Mouse (Mus musculus) ES-CJ7 (cell line): Measurements from ENCODE around the gene Robo1.

ENCODE experiments used
- DNase-seq: peaks from one replicate; pipeline ENCODE4 v3.0.0; 2011; ENCODE audit warnings: low read depth, low spot score

Robo1 gene

DNA sequence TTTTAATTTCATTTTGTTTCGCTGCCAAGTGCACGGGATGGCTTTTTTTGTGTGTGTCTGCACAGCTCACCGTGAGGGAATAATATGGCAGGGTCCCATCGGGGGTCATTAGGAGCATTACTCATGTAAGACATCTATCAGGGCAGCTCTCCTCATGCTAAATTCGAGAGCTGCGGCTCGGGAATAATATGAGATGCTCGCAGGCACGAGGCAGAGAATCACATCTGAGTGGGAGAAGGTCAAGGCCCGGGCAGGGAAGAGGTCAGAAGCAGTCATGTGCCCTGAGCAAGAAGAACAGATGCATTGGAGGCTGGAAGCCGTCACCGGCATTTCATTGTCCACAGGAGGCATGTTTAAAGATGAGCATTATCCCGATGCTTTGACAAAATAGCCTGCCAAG is 370.3 kb downstream of the Robo1 start:
- no peak for DNase-seq

DNA sequence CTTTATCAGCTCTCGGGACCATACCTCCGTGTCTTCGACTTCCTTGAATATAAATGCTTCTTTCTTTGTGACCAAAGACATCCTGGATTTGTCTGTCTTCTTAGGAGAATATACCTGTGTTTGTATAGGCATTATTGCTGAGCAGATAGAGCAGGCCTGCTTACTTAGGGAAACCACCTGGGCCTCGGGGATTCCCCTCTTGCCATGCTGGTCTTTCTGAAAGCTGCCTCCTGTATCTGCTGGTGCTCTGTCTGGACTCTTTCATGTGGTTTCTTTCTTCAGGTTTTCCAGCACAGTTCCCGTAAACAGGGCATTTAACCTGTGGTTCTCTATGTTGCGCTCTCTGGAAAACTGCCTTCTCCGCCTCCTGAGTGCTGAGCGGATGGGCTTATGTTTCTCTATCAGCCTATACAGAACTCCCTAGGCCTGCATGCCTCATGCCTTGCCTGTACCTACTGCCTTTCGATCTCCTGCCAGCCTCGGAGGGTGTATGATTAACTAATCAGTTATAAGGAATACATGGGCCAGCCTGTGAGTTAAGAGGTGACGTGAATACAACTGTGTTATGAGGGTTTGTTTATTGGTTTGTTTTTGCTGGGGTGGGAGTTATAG is 370.9 kb downstream of the Robo1 start:
- DNase-seq: no peak

DNA sequence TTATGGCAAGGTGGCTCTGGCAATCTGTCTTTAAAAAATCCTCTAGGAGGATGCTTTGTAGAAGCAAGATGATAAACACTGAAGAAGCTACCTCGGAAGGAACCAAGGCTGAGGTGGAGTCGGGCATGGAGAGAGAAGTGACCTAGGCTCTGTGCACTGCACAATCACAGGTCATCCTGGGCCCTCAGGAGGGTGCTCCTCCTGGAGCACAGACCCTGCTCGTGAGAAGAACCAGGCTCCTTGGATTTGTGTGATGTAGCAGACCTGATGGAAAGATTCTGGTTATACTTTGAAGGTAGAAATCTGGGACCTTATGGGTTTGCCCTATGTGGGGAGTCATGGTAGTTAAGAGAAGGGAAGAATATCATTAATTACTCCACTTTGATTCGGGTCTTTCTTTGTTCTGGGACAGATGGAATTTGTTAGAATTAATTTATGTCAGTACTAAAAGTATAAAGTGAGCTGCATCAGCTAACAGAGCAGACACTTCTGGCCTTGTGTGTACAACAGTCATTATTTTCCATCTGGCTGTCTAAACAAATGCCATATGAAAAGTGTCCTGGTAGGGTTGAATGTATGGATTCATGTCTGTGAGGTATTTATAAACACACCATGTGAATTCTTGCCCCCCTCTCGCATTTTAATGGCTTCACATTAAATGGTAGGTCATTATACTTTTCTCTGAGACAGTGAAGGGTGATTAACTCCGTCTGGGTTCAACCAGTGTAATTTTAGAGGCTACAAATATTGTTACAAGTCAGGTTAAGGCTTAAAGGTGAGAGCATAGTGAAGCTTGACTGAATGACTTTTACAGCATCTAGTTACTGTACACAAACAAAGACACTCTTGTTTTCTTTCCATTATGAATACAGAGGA is 377.7 kb downstream of the Robo1 start:
- no peak for DNase-seq

DNA sequence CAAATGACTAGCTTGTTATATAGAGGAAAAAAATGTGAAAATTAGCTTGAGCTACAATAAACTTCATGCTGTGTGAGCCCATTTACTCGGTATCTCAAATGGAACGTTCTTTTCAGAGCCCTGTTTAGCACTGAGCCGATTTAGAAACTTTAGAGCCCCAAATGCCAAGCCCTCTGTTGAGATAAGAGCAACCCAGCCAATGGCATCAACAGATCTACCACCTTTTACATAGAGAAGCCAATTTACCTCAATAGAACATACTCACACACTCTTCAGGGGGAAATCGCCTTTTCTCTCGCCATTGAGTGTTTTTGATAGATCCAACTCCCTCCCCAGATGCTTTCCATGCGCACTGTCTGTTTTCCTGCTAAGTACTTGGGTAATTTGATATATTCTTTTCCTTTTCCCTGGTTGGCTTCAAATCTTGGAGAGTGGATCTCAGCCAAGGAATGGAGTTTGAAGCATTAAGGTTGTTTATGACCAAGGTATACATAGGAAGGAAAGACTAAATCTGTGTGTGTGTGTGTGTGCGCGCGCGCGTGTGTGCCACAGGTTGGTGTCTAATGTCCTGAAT is 378.5 kb downstream of the Robo1 start:
- no peak for DNase-seq

DNA sequence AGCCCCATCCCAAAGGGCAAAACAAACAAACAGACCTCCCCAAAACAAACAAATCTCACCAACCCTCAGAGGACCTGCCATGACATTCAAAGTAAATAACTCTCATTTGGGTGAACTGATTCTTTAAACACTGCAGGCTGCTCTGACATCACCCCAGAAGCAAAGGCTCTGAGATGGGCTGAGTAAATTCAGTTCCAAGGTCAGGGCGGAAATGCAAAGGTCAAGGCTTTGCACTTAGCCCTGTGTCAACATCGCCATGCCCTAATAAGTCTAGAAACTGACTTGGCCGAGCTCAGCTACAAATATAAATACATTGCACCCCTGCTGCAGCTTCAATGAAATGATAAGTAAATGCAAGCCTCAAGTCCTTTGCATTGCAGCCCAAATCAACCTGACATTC is 379.5 kb downstream of the Robo1 start:
- peak; percentile 39 for DNase-seq

DNA sequence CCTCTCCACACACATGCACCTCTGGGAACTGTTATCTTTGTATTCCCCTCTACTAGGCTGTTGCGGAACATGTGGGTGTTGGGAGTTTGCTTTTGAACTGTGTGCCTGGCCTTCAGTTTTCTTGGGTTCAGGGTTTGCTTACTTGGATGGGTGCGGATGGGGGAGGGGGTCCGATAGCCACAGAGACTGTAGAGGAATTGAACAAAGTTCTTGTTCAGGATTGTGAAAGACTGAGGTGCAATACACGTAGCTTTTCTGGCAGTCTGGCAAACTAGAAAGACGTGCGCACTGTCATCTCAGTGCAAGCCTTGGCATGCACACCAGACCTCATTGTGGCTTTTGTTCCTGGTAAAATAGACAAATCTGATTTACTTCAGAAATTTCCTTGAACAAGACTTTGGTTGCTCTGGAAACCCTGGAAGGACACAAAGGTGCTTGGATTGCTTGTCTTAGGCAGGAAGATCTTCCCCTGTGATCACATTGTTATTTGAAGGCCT is 380.1 kb downstream of the Robo1 start:
- DNase-seq: peak; percentile 18

DNA sequence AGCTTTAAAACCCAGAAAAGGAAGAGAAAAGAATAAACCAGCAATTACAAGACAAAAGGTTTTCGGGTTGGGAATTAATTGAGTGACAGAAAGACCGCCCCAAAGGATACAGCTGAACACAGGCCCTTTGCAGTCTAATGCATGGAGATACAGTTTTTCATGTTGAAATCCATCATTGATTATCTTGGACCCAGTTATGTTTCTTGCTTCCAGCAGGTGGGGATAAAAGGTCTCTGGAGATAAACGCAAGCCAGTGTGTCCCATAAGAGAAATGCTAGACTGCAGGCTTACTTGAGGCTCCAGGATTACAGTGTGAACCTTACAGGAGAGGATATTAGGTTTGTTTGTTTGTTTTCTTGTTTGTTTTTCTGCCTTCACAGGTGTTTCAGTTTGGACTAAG is 383.8 kb downstream of the Robo1 start:
- DNase-seq: peak; percentile 22

DNA sequence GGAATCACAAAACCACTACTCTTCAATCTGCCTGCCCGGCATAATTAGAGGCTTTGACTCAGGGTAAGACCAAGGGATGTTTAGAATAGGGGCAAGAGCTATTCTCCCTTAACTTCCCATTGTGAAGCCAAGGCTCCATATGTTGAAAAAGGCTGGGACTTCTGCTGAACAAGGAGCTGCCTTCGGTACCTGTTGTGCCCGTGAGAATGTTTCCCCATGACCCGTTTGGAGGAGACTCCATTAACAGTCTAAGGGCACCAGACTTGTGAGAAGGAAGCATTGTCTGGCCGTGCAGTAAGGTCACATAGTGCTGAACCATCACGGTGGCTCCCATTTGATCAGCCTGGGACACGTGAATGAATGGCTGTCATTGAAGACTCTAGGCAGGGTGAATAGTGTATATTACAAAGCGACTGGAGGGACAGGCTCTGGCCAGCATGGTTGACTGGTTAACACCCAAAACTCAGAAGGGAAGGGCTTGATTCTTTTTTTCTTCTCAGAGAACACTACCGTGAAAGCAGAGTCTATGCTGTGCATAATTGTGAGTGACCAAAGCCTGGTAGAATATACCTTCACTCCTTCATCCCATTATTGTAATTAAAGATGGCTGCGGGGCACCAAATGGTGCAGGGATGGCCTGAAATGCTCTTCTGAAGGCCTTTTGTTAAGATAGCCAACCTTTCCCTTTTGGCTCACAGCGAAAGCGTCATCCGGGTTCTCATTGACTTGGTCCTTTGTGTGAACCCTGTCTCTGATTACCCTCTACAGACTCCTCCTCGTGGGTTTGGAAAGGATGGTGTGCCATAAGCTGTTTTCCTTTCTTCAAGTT is 385.6 kb downstream of the Robo1 start:
- DNase-seq: peak; percentile 26

DNA sequence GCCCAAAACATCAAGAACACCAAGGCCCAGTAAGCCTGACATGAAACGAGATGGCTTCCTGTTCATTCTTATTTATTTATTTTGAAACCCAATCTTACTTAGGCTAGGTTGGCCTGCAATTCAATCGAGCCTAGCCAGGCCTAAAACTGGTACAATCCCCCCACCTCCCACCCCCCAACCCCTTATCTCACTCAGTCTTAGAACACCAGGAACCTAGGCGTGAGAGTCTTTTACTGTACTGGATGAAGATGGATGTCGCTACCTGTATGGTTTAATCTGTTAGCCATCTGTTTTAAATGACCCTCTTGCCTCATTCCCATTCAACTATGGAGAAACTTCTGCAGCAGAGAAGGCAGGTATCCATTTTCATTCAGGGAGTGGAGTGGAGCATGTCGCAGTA is 386.7 kb downstream of the Robo1 start:
- no peak for DNase-seq

DNA sequence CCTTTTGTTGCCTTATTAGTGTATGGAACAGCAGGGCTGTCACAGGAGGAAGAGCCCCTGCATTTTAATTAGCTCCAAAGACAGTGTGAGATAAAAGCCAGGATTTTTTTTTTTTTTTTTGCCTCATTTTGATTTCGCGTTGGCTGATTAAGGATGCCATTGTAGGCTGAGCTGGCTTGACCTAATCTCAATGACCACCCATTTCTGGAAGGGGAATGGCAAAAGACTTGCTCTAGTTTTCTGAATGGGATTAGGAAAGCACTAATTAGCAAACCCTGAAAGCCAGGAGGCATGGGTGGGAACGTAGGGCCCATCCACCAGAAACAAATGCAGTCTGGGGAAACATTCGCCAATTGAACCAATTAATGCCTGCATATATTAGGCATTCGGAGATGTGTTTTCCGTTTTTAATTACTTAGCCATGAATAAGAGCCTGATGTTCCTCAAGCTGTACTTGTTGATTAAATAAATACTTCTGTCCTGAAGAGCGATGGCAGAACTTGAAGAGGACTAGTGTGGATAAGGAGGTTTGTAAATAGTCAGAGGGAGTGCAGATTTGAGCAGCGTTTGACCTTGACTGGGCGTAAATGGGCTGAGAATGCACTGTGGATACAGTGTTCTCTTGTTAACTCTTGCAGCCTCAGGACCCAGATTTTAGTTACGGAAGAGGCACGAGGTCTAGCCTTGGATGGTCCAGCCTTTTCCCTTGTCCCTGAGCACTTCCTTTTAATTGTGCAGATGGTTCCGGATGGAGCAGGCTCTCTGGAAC is 391.3 kb downstream of the Robo1 start:
- peak; percentile 62 for DNase-seq

DNA sequence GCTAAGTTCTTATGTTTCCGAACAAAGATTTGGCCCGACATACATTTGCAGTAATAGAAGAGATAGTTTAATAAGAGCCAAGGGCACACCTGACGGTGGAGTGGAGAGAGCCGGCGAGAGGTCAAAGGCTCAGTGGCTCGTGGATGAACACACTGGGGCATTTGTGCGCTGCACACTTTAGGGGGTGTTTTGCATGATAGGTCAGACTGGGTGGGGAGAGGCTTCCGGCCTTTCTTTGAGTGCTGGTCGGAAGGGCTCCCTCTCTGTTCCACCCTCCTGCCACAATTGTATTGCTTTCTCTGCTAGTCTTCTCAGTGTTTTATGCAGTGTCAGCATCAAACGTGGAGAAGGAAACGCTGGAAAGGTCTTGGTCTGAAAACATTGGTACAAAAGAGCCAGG is 392.2 kb downstream of the Robo1 start:
- DNase-seq: peak; percentile 53

DNA sequence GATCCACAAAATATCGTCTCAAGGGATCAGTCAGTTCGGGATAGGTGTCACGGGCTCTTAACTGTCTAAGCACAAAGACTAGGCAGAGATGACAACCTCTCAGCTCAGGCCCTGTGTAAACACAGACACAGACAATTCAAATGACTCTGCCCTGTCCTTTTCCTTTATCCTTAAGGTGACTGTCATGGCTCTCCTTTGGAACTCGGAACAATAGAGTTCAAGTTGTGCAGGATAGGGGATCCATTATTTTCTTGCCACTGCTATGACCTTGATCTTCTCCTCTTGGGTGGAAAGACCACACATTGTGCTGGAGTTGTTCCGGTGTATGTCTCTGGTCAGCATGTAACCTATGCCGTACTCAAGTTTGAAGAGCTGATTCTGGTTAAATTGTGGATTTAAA is 395.4 kb downstream of the Robo1 start:
- peak; percentile 62 for DNase-seq

DNA sequence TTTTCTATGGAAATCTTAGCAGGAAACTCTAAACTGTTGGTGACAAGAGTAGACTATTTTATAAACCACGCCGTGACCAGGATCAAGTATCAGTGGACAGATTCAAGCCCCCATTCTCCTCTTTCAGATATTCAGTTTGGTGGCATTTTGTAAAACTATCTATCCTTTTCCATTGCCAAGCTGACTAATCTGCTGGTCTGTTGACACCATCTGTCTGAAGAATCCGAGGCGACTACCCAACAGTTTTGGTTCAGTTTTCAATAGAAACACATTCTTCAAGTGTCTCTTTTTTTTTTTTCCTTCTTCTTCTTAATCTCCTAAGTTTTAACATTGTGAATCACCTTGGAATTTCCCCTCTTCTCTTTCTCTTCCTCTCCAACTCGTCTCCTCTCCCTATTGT is 397.7 kb downstream of the Robo1 start:
- DNase-seq: no peak

DNA sequence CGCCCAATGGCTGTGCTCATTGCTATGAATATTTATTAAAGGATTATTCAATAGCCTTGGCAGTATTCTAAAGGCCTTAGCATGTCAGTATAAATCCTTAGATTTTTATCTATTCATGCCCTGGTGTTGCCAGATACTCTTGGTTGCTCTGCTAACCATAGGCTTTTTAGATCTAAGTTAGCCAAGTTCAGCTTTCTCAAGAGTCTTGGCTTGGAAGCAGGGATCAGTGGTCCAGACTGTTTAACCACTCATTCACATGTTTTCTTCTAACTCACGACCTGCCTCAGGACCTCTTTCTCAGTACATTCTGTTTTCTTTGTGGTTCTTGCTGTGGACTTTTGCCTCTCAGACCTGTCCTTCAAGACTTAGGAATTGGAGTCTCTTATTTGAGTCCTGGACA is 400.4 kb downstream of the Robo1 start:
- DNase-seq: no peak

DNA sequence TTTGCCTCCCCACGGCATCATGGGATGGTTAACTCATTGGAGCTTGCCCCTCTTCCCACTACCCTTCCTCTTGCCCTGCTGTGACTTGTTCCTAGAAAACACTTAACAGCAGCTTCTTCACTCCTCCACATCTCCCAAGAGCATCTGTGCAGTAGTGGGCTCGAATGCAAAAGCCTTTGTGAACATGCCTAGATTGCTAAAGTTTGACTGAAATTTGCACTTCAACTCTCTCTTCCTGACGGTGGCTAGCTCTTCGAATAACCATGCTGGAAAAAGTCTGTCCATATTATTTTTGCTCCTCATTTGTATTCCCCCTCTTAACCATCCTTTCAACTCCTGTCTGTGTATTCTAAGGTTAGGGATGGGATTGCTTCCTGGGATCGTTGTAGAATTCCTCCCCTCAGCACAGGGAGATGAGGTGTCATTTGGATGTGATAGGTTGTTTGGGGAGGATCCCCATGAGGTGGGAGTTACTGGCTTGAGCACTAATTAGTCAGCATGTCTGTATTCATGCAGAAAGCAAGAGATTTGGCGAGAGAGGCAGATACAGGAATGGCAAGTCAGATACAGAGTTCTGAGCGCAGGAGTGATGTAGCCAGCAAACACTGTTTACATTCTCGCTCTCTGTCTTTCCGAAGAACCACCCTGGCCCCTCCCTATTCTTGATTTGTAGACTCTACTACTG is 409.2 kb downstream of the Robo1 start:
- DNase-seq: no peak

DNA sequence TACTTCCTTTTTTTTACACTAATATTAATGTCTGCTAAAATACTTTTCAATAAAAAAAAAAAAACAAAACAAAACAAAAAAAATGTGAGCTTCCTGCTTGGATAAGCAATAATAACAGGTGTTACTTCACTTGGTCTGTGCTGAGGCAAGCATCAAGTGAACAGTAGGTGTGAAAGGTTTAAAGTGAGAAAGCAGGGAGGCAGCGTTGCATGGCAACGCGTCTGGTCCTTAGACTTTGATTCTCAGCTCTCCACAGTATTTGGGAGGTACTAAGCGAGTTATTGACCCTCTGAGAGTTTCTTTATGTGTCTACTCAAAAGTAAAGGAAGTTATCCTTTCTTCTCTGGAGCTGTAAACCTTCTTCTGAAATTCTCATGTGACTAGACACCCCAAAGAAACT is 411.0 kb downstream of the Robo1 start:
- no peak for DNase-seq

DNA sequence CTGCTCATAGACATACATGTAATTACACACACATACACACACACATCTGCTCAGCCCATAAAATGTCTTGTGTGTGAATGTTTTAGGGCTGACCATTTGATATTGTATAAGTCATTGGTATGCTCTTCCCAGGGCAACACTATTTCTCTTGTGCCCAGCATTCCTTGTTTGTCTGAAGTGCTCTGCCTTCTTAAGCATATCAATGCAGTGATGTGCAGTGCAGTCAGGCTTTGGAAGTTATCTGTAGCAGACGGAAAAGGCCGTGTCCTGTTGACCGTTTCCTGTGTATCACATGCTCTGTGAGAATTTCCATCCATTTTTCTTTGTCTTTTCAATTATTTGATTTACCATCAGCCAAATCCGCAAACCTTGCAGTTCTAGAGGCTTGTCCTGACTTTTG is 412.9 kb downstream of the Robo1 start:
- no peak for DNase-seq

DNA sequence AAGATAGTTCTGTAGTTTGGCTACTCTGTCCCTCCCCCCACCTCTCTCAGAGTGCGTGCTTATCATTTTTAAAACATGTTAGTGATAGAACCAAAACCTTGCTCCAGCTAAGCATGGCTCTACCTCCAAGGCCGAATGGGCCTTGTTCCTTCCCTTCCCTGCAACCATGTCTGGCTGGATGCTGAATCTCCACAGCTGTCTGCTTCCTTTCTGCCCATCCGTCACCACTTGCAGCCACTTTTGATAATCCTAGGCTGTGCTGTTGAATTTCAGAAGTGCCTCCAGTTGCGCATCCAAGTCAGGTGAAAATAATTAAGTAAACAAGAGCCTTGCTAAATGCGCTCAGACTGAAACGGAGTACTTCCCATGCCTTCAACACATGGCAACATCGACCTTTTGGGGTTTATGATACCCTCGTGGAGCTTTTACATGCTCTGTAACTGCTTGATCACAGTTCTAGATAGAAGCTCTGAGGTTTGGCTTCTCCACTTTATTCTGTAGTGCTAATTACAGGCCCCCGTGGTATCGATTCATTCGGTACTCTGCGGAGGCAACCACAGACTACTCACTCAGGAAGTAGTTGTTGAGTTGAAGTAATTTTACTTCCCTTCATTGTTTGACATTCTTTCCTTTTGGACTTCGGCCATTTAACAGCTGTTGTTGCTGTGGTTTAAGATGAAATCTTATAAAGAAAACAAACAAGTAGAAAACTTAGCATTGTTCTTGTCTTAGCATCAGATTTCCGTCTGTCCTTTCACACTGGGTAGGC is 413.8 kb downstream of the Robo1 start:
- DNase-seq: no peak

DNA sequence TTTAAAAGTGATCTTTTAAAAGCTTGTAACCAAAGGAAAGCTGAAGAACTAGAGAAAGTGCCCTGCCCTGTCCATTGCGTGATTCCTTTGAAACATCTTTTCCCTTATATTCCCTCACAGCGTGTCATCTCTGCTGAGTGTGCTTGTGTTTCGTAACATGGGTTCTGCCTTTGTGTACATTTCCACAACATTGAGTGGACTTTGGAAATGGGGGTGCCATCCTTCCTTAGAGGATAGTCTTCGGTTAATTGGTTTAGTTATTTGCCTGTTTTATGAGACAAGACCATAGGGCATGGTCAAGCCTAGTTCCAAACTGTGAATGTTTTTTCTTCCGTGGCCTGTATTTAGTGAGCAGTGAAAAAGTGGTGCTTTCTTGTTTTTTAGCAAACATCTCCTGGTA is 426.1 kb downstream of the Robo1 start:
- no peak for DNase-seq

DNA sequence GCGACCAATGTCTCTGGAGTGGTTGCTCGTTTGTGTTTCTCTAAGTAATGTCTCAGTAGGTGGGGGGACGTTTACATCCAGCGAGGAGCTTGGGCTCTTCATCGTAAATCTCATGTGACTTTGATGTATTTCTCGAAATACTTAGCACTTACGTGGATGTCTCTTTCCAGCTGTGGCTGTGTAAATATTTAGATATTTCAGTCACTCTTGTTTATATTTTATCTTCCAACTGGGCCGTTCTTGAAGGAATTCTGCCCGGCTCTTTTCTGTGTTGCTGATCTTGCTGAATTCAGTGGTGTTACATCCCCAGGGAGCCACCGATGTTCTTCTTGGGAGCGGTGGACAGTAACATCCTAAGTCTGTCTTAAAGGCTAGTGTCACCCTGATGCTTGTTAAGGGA is 427.1 kb downstream of the Robo1 start:
- no peak for DNase-seq
